Mouse (Mus musculus): ENCODE measurements around the gene Dlg2. TPM values are rescaled to one million over a fixed set of nuclear protein-coding genes. Genes with fewer than 3 reads are reported as not detected.

Dlg2 gene
- polyA plus RNA-seq, 1 experiment = 0.01 TPM

- no peak for TF ChIP-seq FOSL1 (IDR thresholded peaks at IDR 0.05; ENCODE audit: insufficient read depth, low read length, poor library complexity, severe bottlenecking)
- Histone ChIP-seq H3K79me2 (ENCODE audit: control insufficient read depth, insufficient read depth) (no peaks in the 10 kb centered on the region), H3ac (ENCODE audit: control insufficient read depth, insufficient read length, low read depth) (no peak overlapping the region), H3K36me3 (ENCODE audit: control insufficient read depth, insufficient read depth) (no peaks in the 10 kb centered on the region), H3K4me3 (ENCODE audit: insufficient read depth, poor library complexity, severe bottlenecking) (no peak overlapping the region), H3K79me3 (ENCODE audit: low read depth) (no peaks in the 10 kb centered on the region), H3K27me3 (ENCODE audit: control insufficient read depth, insufficient read depth, insufficient read length) (no peaks in the 10 kb centered on the region)
Observed at GRCm38 (mm10) chr7:92321786-92322185, 1845.3 kb downstream of the Dlg2 start.

- no peak overlapping the region for H3ac ChIP-seq (ENCODE audit: control insufficient read depth, insufficient read length, low read depth)
- TF ChIP-seq MAX (IDR thresholded peaks at IDR 0.05) = no peak
- no peak for TF ChIP-seq MYOG (IDR thresholded peaks at IDR 0.05; ENCODE audit: control insufficient read depth, extremely low read depth, insufficient read length)
- no peak for TF ChIP-seq CTCF (IDR thresholded peaks at IDR 0.05; ENCODE audit: control insufficient read depth, insufficient read depth, insufficient read length)
- no peak for TF ChIP-seq CEBPB (IDR thresholded peaks at IDR 0.05; ENCODE audit: low read depth)
- no peak for TF ChIP-seq USF1 (IDR thresholded peaks at IDR 0.05; ENCODE audit: low read depth)
- TF ChIP-seq MYOD1 (IDR thresholded peaks at IDR 0.05; ENCODE audit: control insufficient read depth, insufficient read length, low read depth) = no peak
- TF ChIP-seq FOSL1 (IDR thresholded peaks at IDR 0.05; ENCODE audit: insufficient read depth, low read length, poor library complexity, severe bottlenecking) = no peak
- H3K4me3 ChIP-seq (ENCODE audit: insufficient read depth, poor library complexity, severe bottlenecking) = no peak overlapping the region
- H3K79me2 ChIP-seq (ENCODE audit: control insufficient read depth, insufficient read depth) = no peaks in the 10 kb centered on the region
- H3K36me3 ChIP-seq (ENCODE audit: control insufficient read depth, insufficient read depth) = no peaks in the 10 kb centered on the region
- H3K27me3 ChIP-seq (ENCODE audit: control insufficient read depth, insufficient read depth, insufficient read length) = no peaks in the 10 kb centered on the region
- no peaks in the 10 kb centered on the region for H3K79me3 ChIP-seq (ENCODE audit: low read depth)
Observed at GRCm38 (mm10) chr7:92322342-92323069, 1846.0 kb downstream of the Dlg2 start.

- no peak overlapping the region for H3ac ChIP-seq (ENCODE audit: control insufficient read depth, insufficient read length, low read depth)
- no peak for TF ChIP-seq CEBPB (IDR thresholded peaks at IDR 0.05; ENCODE audit: low read depth)
- no peaks in the 10 kb centered on the region for H3K27me3 ChIP-seq (ENCODE audit: control insufficient read depth, insufficient read depth, insufficient read length)
- no peaks in the 10 kb centered on the region for H3K79me2 ChIP-seq (ENCODE audit: control insufficient read depth, insufficient read depth)
- H3K4me3 ChIP-seq (ENCODE audit: insufficient read depth, poor library complexity, severe bottlenecking) = no peak overlapping the region
- H3K36me3 ChIP-seq (ENCODE audit: control insufficient read depth, insufficient read depth) = no peaks in the 10 kb centered on the region
- H3K79me3 ChIP-seq (ENCODE audit: low read depth) = no peaks in the 10 kb centered on the region
Observed at GRCm38 (mm10) chr7:92323710-92324109, 1847.2 kb downstream of the Dlg2 start.

- no peak overlapping the region for H3K4me3 ChIP-seq (ENCODE audit: insufficient read depth, poor library complexity, severe bottlenecking)
- H3K79me2 ChIP-seq (ENCODE audit: control insufficient read depth, insufficient read depth) = no peaks in the 10 kb centered on the region
- H3ac ChIP-seq (ENCODE audit: control insufficient read depth, insufficient read length, low read depth) = no peak overlapping the region
- H3K27me3 ChIP-seq (ENCODE audit: control insufficient read depth, insufficient read depth, insufficient read length) = no peaks in the 10 kb centered on the region
- no peak for TF ChIP-seq MYOD1 (IDR thresholded peaks at IDR 0.05; ENCODE audit: control insufficient read depth, insufficient read length, low read depth)
- TF ChIP-seq MAX (IDR thresholded peaks at IDR 0.05) = no peak
- TF ChIP-seq CEBPB (IDR thresholded peaks at IDR 0.05; ENCODE audit: low read depth) = no peak
- TF ChIP-seq USF1 (IDR thresholded peaks at IDR 0.05; ENCODE audit: low read depth) = no peak
- TF ChIP-seq FOSL1 (IDR thresholded peaks at IDR 0.05; ENCODE audit: insufficient read depth, low read length, poor library complexity, severe bottlenecking) = no peak
- no peak for TF ChIP-seq MYOG (IDR thresholded peaks at IDR 0.05; ENCODE audit: control insufficient read depth, extremely low read depth, insufficient read length)
- TF ChIP-seq CTCF (IDR thresholded peaks at IDR 0.05; ENCODE audit: control insufficient read depth, insufficient read depth, insufficient read length) = no peak
- H3K36me3 ChIP-seq (ENCODE audit: control insufficient read depth, insufficient read depth) = no peaks in the 10 kb centered on the region
- no peaks in the 10 kb centered on the region for H3K79me3 ChIP-seq (ENCODE audit: low read depth)
Observed at GRCm38 (mm10) chr7:92327343-92327896, 1850.9 kb downstream of the Dlg2 start.

GRCm38 (mm10) chr7:92333220-92333898 is 1856.9 kb downstream of the Dlg2 start:
- Histone ChIP-seq H3K36me3 (ENCODE audit: control insufficient read depth, insufficient read depth) (no peaks in the 10 kb centered on the region), H3K79me3 (ENCODE audit: low read depth) (no peaks in the 10 kb centered on the region), H3K79me2 (ENCODE audit: control insufficient read depth, insufficient read depth) (no peaks in the 10 kb centered on the region), H3K4me3 (ENCODE audit: insufficient read depth, poor library complexity, severe bottlenecking) (no peak overlapping the region), H3K27me3 (ENCODE audit: control insufficient read depth, insufficient read depth, insufficient read length) (no peaks in the 10 kb centered on the region), H3ac (ENCODE audit: control insufficient read depth, insufficient read length, low read depth) (no peak overlapping the region)
- TF ChIP-seq MAX (IDR thresholded peaks at IDR 0.05) = no peak
- TF ChIP-seq CEBPB (IDR thresholded peaks at IDR 0.05; ENCODE audit: low read depth) = no peak
- no peak for TF ChIP-seq USF1 (IDR thresholded peaks at IDR 0.05; ENCODE audit: low read depth)
- TF ChIP-seq MYOG (IDR thresholded peaks at IDR 0.05; ENCODE audit: control insufficient read depth, extremely low read depth, insufficient read length) = no peak
- no peak for TF ChIP-seq FOSL1 (IDR thresholded peaks at IDR 0.05; ENCODE audit: insufficient read depth, low read length, poor library complexity, severe bottlenecking)
- no peak for TF ChIP-seq MYOD1 (IDR thresholded peaks at IDR 0.05; ENCODE audit: control insufficient read depth, insufficient read length, low read depth)
- TF ChIP-seq CTCF (IDR thresholded peaks at IDR 0.05; ENCODE audit: control insufficient read depth, insufficient read depth, insufficient read length) = no peak

GRCm38 (mm10) chr7:92356542-92356941 is 1880.1 kb downstream of the Dlg2 start:
- TF ChIP-seq MYOG (IDR thresholded peaks at IDR 0.05; ENCODE audit: control insufficient read depth, extremely low read depth, insufficient read length) (no peak), CTCF (IDR thresholded peaks at IDR 0.05; ENCODE audit: control insufficient read depth, insufficient read depth, insufficient read length) (no peak), USF1 (IDR thresholded peaks at IDR 0.05; ENCODE audit: low read depth) (no peak), MYOD1 (IDR thresholded peaks at IDR 0.05; ENCODE audit: control insufficient read depth, insufficient read length, low read depth) (no peak), FOSL1 (IDR thresholded peaks at IDR 0.05; ENCODE audit: insufficient read depth, low read length, poor library complexity, severe bottlenecking) (no peak), MAX (IDR thresholded peaks at IDR 0.05) (no peak), CEBPB (IDR thresholded peaks at IDR 0.05; ENCODE audit: low read depth) (no peak)
- no peaks in the 10 kb centered on the region for H3K27me3 ChIP-seq (ENCODE audit: control insufficient read depth, insufficient read depth, insufficient read length)
- H3ac ChIP-seq (ENCODE audit: control insufficient read depth, insufficient read length, low read depth) = no peak overlapping the region
- no peaks in the 10 kb centered on the region for H3K79me3 ChIP-seq (ENCODE audit: low read depth)
- H3K4me3 ChIP-seq (ENCODE audit: insufficient read depth, poor library complexity, severe bottlenecking) = no peak overlapping the region
- no peaks in the 10 kb centered on the region for H3K36me3 ChIP-seq (ENCODE audit: control insufficient read depth, insufficient read depth)
- no peaks in the 10 kb centered on the region for H3K79me2 ChIP-seq (ENCODE audit: control insufficient read depth, insufficient read depth)

Data from C2C12 (cell line).